Mouse (Mus musculus) liver, embryonic 16.5 days (tissue): ENCODE measurements around the gene Cfap54. TPM values are rescaled to one million over a fixed set of nuclear protein-coding genes. Genes with fewer than 3 reads are reported as not detected.

Experiments
- ATAC-seq: fragments of 200-750 bp; cut with Nextera tagmentation; 2 replicates; pipeline ENCODE4 v1.8.0; 2017; ENCODE audit warnings: low read depth, mild to moderate bottlenecking, moderate number of reproducible peaks, moderate library complexity
- H3K27ac ChIP-seq: fragments of 300-500 bp; sonication (generic); 2 replicates; pipeline ENCODE4 v1.5.1; 2014; ENCODE audit warnings: mild to moderate bottlenecking, low read length
- H3K27me3 ChIP-seq: fragments of 300-500 bp; sonication (generic); 2 replicates; pipeline ENCODE4 v1.6.1; 2014; ENCODE audit warnings: low read depth, low read length, mixed read lengths; ENCODE audit not compliant: control insufficient read depth, insufficient read depth
- H3K36me3 ChIP-seq: fragments of 300-500 bp; sonication (generic); 2 replicates; pipeline ENCODE4 v1.6.1; 2014; ENCODE audit warnings: mild to moderate bottlenecking; ENCODE audit not compliant: control insufficient read depth, insufficient read depth
- H3K4me1 ChIP-seq: fragments of 300-500 bp; sonication (generic); 2 replicates; pipeline ENCODE4 v1.6.1; 2014; ENCODE audit warnings: low read depth, low read length, mixed read lengths; ENCODE audit not compliant: control insufficient read depth
- H3K4me2 ChIP-seq: fragments of 300-500 bp; sonication (generic); 2 replicates; pipeline ENCODE4 v1.6.1; 2014; ENCODE audit warnings: low read depth, low read length, mixed read lengths
- H3K4me3 ChIP-seq: fragments of 300-500 bp; sonication (generic); 2 replicates; pipeline ENCODE4 v1.5.1; 2014; ENCODE audit warnings: low read depth, mild to moderate bottlenecking, low read length
- H3K9ac ChIP-seq: fragments of 300-500 bp; sonication (generic); 2 replicates; pipeline ENCODE4 v1.6.1; 2014; ENCODE audit warnings: low read depth, low read length
- H3K9me3 ChIP-seq: fragments of 300-500 bp; sonication (generic); replicated peaks from 2 replicates; pipeline ENCODE4 v1.6.1; 2016; ENCODE audit warnings: low read length; ENCODE audit not compliant: control insufficient read depth
- WGBS: fragments of 180-500 bp; shearing (Covaris S2); extraction: QIAGEN DNeasy Blood & Tissue Kit; methylation state at CpG from one replicate; pipeline ENCODE4 v1.1.7; 2014; ENCODE audit not compliant: insufficient replicate concordance; 5-methylcytosine and 5-hydroxymethylcytosine counted together
- polyA plus RNA-seq: library from polyadenylated mRNA; unstranded; fragments of >200 nt; fragmentation: Nextera tagmentation; extraction: Ambion mirVana; gene quantifications from 2 replicates; pipeline ENCODE4 v1.2.1, GENCODE M21; 2015

Cfap54 gene
- polyA plus RNA-seq, 1 experiment from 2014 or later = not detected

DNA sequence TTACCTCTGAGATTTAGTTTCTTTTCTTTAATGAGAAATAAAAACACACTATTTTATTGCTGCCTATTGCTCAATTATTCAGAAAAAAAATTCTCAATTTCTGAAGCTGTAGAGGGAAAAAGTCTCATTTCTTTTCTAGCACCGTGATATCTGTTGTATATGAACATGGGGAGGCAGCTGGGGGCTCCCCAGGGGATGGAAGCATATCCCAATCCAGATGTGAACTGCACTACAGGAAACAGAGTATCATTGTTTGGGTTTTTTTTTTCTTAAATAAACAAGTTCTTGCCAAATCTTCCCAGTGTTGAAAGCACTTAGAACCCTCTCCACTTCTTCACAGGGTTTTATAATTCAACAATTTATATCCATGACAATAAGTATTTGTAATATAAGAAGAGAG, 151.4 kb downstream of the Cfap54 start:
- H3K4me3 ChIP-seq = no peak overlapping the region

DNA sequence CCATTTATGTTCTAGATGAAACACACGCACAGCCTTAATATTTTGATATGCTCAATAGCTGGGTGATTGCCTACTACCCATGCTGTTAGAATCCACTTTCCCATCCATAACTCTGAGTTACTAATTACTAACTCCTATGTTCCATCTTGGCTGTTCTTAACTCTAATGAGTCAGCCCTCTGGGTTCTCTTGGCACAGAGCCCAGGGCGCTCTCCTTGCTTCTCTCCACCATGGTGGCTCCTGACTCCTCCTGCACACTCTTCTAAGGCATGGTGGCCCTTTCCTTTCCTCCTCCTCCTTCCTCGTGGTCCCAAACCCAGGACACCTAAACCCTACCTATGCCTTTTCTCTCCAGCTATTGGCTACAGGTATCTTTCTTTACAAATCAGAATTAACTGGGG, 153.2 kb downstream of the Cfap54 start:
- H3K9ac ChIP-seq = no peak overlapping the region
- no peak overlapping the region for H3K4me2 ChIP-seq
- no peak overlapping the region for H3K4me3 ChIP-seq
- WGBS = 53% methylated on average over 3 of the region's 3 CpGs
- no peak overlapping the region for H3K27ac ChIP-seq
- ATAC-seq = no peak
- no peaks in the 10 kb centered on the region for H3K27me3 ChIP-seq
- no peaks in the 10 kb centered on the region for H3K4me1 ChIP-seq
- no peaks in the 10 kb centered on the region for H3K9me3 ChIP-seq
- H3K36me3 ChIP-seq = no peaks in the 10 kb centered on the region

More for the DNA sequence above, 151.4 kb downstream of the Cfap54 start:
- Histone ChIP-seq H3K27ac (no peak overlapping the region), H3K4me2 (no peak overlapping the region), H3K36me3 (no peaks in the 10 kb centered on the region), H3K27me3 (no peaks in the 10 kb centered on the region), H3K9ac (no peak overlapping the region), H3K9me3 (no peaks in the 10 kb centered on the region), H3K4me1 (no peaks in the 10 kb centered on the region)
- WGBS = 54% methylated on average over 1 of the region's 1 CpGs
- ATAC-seq = no peak

DNA sequence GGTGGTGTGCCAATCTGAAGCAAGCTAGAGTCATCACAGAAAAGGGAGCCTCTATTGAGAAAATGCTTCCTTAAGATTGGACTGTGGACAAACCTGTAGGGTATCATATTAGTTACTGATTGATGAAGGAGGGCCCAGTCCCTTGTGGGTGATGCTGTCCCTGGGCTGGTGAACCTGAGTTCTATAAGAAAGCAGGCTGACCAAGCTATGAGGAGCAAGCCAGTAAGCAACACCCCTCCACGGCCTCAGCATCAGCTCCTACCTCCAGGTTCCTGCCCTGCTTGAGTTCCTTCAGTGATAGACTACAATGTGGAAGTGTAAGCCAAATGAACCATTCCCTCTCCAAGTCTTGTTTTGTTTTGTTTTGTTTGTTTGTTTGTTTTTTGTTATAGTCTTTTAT, 162.9 kb downstream of the Cfap54 start:
- no peak overlapping the region for H3K4me2 ChIP-seq
- H3K9me3 ChIP-seq = no peaks in the 10 kb centered on the region
- ATAC-seq = no peak
- H3K9ac ChIP-seq = no peak overlapping the region
- H3K4me3 ChIP-seq = no peak overlapping the region
- WGBS = 68% methylated on average over 1 of the region's 1 CpGs
- no peaks in the 10 kb centered on the region for H3K36me3 ChIP-seq
- H3K4me1 ChIP-seq = no peaks in the 10 kb centered on the region
- no peaks in the 10 kb centered on the region for H3K27me3 ChIP-seq
- H3K27ac ChIP-seq = no peak overlapping the region

DNA sequence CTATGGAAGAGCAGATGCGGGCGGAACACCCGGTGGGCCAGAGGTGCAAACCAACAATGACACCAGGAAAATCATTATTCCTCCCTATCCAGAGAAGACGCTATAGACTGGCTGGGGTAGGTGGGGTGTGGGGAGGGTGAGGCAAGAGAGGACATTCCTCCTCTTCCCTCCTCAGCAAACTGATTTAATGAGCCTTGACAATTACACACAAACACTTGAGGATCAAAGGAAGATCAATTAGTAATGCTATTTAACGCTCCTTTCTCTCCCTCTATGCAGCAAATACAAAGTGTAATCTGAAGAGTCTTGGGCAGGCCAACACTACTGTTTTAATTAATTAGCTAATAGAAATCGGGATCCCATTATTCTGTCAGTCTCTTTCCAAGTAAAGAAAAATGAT, 174.2 kb downstream of the Cfap54 start:
- Histone ChIP-seq H3K4me3 (no peak overlapping the region), H3K27me3 (no peaks in the 10 kb centered on the region), H3K4me1 (no peaks in the 10 kb centered on the region), H3K4me2 (no peak overlapping the region), H3K9me3 (no peaks in the 10 kb centered on the region), H3K9ac (no peak overlapping the region), H3K27ac (no peak overlapping the region), H3K36me3 (no peaks in the 10 kb centered on the region)
- no peak for ATAC-seq
- 69% methylated on average over 6 of the region's 6 CpGs for WGBS

DNA sequence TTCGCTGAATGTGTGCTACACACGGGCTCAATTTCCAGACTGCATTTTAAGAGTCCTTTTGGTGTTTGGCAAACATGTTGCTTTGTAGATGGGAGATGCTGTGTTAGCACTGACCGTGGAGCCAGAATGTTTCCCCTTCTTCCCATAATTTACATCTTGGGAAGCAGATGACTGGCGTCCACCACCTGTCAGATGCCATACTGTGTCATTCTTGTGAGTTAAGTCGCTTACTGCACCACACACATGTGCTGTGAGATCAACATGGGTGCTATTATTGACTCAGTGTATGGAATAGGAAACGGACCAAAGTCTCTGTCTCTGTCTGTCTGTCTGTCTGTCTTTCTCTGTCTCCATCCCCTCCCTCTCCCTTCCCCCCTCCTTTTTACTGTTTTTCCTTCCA, 193.0 kb downstream of the Cfap54 start:
- Histone ChIP-seq H3K27me3 (no peaks in the 10 kb centered on the region), H3K4me2 (no peak overlapping the region), H3K36me3 (no peaks in the 10 kb centered on the region), H3K27ac (no peak overlapping the region), H3K9ac (no peak overlapping the region), H3K9me3 (no peaks in the 10 kb centered on the region), H3K4me1 (no peaks in the 10 kb centered on the region), H3K4me3 (no peak overlapping the region)
- 52% methylated on average over 6 of the region's 6 CpGs for WGBS
- no peak for ATAC-seq

DNA sequence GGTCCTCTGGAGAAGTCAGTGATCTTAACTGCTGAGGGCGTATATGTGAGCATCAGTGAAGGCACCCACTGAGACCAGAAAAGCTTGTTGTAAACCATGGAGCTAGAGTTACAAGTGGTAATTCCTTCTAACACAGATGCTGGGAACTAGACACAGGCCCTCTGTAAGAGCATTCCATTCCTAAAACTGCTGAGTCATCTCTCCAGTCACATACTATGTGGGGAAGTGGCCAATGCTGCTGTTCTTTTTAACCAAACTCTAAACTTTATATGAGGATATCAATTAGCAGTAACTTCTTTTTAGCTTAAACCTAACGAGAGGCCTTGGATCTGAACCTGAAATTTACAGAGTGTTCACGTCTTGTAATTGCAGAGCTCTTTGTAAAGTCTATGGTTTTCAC, 203.4 kb downstream of the Cfap54 start:
- no peak overlapping the region for H3K9ac ChIP-seq
- no peak for ATAC-seq
- H3K27ac ChIP-seq = no peak overlapping the region
- no peaks in the 10 kb centered on the region for H3K27me3 ChIP-seq
- no peaks in the 10 kb centered on the region for H3K9me3 ChIP-seq
- H3K4me1 ChIP-seq = no peaks in the 10 kb centered on the region
- 65% methylated on average over 3 of the region's 3 CpGs for WGBS
- no peak overlapping the region for H3K4me2 ChIP-seq
- H3K36me3 ChIP-seq = no peaks in the 10 kb centered on the region
- H3K4me3 ChIP-seq = no peak overlapping the region

DNA sequence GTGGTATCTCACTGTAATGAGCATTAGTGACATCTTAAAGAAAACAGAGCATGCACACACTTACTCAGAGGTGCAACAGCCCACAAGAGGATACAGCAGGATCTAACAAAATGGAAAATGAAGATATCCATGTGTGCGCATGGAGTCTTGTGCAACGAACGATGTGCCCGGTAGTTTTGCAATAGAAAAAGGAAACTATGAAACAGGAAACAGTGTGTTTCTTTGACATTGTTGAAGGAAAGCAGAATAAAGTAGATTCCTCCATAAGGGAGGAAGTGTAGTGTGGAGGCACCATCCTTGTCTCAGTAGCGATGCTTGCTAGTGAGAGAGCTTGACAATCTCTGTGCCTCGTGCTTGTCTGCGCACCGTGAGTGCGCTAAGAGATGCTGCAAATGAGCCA, 240.4 kb downstream of the Cfap54 start:
- H3K9ac ChIP-seq = no peak overlapping the region
- no peak overlapping the region for H3K4me2 ChIP-seq
- H3K4me3 ChIP-seq = no peak overlapping the region
- H3K36me3 ChIP-seq = no peaks in the 10 kb centered on the region
- H3K4me1 ChIP-seq = no peaks in the 10 kb centered on the region
- ATAC-seq = no peak
- no peaks in the 10 kb centered on the region for H3K27me3 ChIP-seq
- 69% methylated on average over 9 of the region's 9 CpGs for WGBS
- H3K9me3 ChIP-seq = no peaks in the 10 kb centered on the region
- H3K27ac ChIP-seq = no peak overlapping the region

DNA sequence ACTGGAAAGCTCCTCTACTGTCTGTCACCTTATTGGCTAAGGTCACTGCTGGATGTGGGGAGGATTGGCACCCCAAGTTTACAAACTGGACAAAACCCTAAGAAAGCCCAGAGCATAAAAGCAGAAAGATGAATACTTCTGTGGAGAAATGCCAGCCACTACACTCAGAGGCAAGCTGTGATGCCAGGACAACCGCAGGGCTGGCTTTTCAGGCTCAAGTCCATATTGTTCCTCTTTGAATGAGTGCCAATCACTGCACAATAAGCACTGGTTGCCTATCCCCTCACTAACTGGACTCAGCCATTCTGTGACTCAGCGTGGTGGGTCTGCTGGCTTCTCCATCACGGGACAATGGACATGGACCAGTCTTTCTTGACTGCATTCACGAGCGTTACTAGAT, 243.8 kb downstream of the Cfap54 start:
- no peak overlapping the region for H3K4me2 ChIP-seq
- 60% methylated on average over 5 of the region's 5 CpGs for WGBS
- no peaks in the 10 kb centered on the region for H3K9me3 ChIP-seq
- H3K27ac ChIP-seq = no peak overlapping the region
- H3K9ac ChIP-seq = no peak overlapping the region
- H3K36me3 ChIP-seq = no peaks in the 10 kb centered on the region
- no peaks in the 10 kb centered on the region for H3K4me1 ChIP-seq
- ATAC-seq = no peak
- no peak overlapping the region for H3K4me3 ChIP-seq
- H3K27me3 ChIP-seq = no peaks in the 10 kb centered on the region

DNA sequence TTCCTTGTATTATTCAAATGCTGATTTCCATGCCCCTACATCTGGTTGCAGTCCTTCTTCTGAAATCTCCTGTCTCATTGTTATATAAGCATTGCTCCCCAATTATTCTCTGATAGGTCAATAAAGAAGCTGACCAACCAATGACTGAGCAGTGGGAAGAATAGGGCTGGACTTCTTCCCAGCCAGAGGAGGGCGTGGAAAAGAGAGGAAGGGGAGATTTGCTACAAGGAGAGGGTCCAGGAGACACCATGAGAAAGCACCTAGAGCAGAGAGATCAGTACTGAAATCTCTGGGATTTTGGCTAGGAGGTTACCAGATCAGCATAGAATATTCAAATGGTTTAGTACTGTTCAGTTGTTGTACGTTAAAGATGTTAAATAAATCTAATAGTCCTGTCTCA, 244.4 kb downstream of the Cfap54 start:
- Histone ChIP-seq H3K27me3 (no peaks in the 10 kb centered on the region), H3K27ac (no peak overlapping the region), H3K36me3 (no peaks in the 10 kb centered on the region), H3K4me1 (no peaks in the 10 kb centered on the region), H3K9ac (no peak overlapping the region), H3K9me3 (no peaks in the 10 kb centered on the region), H3K4me3 (no peak overlapping the region), H3K4me2 (no peak overlapping the region)
- ATAC-seq = no peak
- 74% methylated on average over 2 of the region's 2 CpGs for whole genome bisulfite sequencing

DNA sequence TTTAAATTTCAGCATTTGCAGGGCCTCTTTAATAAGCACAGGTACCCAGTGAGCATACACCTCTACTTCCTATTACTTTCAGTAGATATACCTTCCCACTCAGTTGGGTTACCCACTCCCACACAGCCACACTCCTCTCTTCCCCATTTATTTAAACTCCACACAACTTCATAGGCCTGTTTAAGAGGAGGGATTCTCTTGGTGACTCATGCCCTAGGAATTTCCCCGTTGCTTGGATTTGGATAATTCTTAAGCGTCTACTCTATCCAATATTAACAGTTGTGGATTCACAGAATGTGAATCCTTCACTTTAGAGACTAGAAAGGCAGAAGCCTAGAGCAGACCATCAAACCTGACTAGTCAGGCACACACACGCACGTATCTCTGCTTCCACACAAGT, 259.9 kb downstream of the Cfap54 start:
- Histone ChIP-seq H3K4me1 (no peaks in the 10 kb centered on the region), H3K27ac (no peak overlapping the region), H3K9me3 (no peaks in the 10 kb centered on the region), H3K27me3 (no peaks in the 10 kb centered on the region), H3K9ac (no peak overlapping the region), H3K4me3 (no peak overlapping the region), H3K4me2 (no peak overlapping the region), H3K36me3 (no peaks in the 10 kb centered on the region)
- ATAC-seq = no peak
- 63% methylated on average over 4 of the region's 4 CpGs for WGBS
